Mouse (Mus musculus): Measurements from ENCODE around the gene Gm10306.

Gm10306 gene

GRCm38 (mm10) chr4:94605591-94605990 is 49.2 kb downstream of the Gm10306 start:
- DNase-seq (ENCODE audit: low spot score in 2 of 2), result no peak

All from frontal cortex, postnatal 36 days (tissue).